Mouse (Mus musculus): ENCODE results near the gene Rapgef2. TPM values are rescaled to one million over a fixed set of nuclear protein-coding genes. Genes with fewer than 3 reads are reported as not detected.

Gene Rapgef2
- polyA plus RNA-seq, 1 experiment from 2014 or later: 9.2 TPM

- H3K9ac ChIP-seq: no peak overlapping the region
- H3K4me3 ChIP-seq: no peak overlapping the region
- H3K27ac ChIP-seq (ENCODE audit: poor library complexity, severe bottlenecking): no peak overlapping the region
- WGBS: 78% methylated on average over 3 of the region's 3 CpGs
- H3K4me1 ChIP-seq (replicated peaks): peaks cover 14% of the 10 kb centered on the region
- no peak overlapping the region for H3K4me2 ChIP-seq
- H3K27me3 ChIP-seq (replicated peaks): no peaks in the 10 kb centered on the region
- no peaks in the 10 kb centered on the region for H3K9me3 ChIP-seq (replicated peaks)
- H3K36me3 ChIP-seq: 0 out of 2 replicates have a peak, but pooled peaks cover 6% of the 10 kb centered on the region
- ATAC-seq (ENCODE audit: insufficient number of reproducible peaks, low FRiP score): no peak
Observed at GRCm38 (mm10) chr3:79130991-79131390, 155.3 kb downstream of the Rapgef2 start.

DNA sequence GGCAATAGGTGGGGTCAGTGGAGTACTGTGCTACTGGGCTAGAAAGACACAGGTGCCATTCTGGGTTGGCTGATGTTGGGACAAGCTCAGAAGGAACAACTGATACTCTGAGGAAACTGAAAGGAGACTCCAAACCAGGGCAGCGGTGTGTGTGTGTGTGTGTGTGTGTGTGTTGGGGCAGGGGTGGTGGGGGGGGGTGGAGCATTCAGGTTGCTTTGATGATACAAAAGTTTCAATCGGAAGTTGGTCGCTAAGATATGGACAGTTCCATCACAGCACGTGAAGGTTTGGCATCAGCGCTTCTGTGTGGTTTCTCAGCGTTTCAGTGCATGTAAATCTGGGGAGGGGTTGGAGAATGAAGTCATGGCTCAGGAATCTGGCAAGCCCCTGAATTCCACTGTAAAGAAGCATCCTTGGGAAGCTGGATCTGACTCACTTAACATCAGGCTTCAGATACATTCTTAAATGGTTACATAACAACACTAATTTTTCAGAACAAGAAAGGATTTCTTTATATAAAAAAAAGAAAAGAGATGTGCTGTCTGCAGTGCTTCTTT, 157.2 kb downstream of the Rapgef2 start:
- H3K36me3 ChIP-seq: 0 out of 2 replicates have a peak, but pooled peaks cover 6% of the 10 kb centered on the region
- no peak overlapping the region; the same call in 1 of the 2 replicates for H3K9ac ChIP-seq
- H3K4me2 ChIP-seq: no peak overlapping the region
- peaks cover 14% of the 10 kb centered on the region for H3K4me1 ChIP-seq (replicated peaks)
- H3K27me3 ChIP-seq (replicated peaks): no peaks in the 10 kb centered on the region
- H3K9me3 ChIP-seq (replicated peaks): no peaks in the 10 kb centered on the region
- 0 out of 2 replicates have a peak overlapping the region, but pooled peaks have one; percentile 8 for H3K27ac ChIP-seq (ENCODE audit: poor library complexity, severe bottlenecking)
- WGBS: 46% methylated on average over 6 of the region's 6 CpGs
- H3K4me3 ChIP-seq: no peak overlapping the region
- ATAC-seq (ENCODE audit: insufficient number of reproducible peaks, low FRiP score): peak; percentile 39; the same call in 1 of the 2 replicates

GRCm38 (mm10) chr3:79127797-79128196, 158.5 kb downstream of the Rapgef2 start:
- no peaks in the 10 kb centered on the region for H3K9me3 ChIP-seq (replicated peaks)
- H3K4me2 ChIP-seq: no peak overlapping the region
- no peak overlapping the region for H3K27ac ChIP-seq (ENCODE audit: poor library complexity, severe bottlenecking)
- H3K4me1 ChIP-seq (replicated peaks): peaks cover 14% of the 10 kb centered on the region
- no peak overlapping the region for H3K4me3 ChIP-seq
- H3K27me3 ChIP-seq (replicated peaks): no peaks in the 10 kb centered on the region
- ATAC-seq (ENCODE audit: insufficient number of reproducible peaks, low FRiP score): no peak
- WGBS: 78% methylated on average over 2 of the region's 2 CpGs
- no peak overlapping the region for H3K9ac ChIP-seq
- 0 out of 2 replicates have a peak, but pooled peaks cover 6% of the 10 kb centered on the region for H3K36me3 ChIP-seq

GRCm38 (mm10) chr3:79126857-79127256, 159.5 kb downstream of the Rapgef2 start:
- Histone ChIP-seq H3K4me1 (replicated peaks) (peaks cover 16% of the 10 kb centered on the region), H3K9me3 (replicated peaks) (no peaks in the 10 kb centered on the region), H3K27ac (ENCODE audit: poor library complexity, severe bottlenecking) (no peak overlapping the region), H3K27me3 (replicated peaks) (no peaks in the 10 kb centered on the region), H3K4me2 (no peak overlapping the region), H3K36me3 (0 out of 2 replicates have a peak, but pooled peaks cover 3% of the 10 kb centered on the region), H3K4me3 (no peak overlapping the region), H3K9ac (no peak overlapping the region)
- no peak for ATAC-seq (ENCODE audit: insufficient number of reproducible peaks, low FRiP score)
- WGBS: 74% methylated on average over 6 of the region's 6 CpGs

DNA sequence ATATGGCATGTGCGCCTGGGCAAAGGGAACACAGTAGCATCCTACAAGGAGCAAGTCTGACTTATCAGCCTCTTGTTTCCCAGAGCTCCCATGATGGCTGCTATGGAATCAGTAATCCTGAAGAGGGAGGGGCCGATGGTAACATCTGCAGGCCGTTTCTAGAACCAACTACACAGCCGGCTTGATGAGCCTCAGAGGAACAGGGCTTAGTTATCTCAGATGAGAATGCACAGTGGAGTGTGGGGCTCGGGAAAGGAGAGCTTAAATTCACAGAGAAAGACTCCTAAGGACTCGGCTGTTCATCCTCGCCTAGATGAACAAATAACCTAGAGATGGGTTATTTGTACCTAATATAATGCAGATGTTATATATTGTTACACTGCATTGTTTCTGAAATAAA, 164.9 kb downstream of the Rapgef2 start:
- no peak overlapping the region for H3K4me2 ChIP-seq
- ATAC-seq (ENCODE audit: insufficient number of reproducible peaks, low FRiP score): no peak
- no peak overlapping the region for H3K4me3 ChIP-seq
- H3K27me3 ChIP-seq (replicated peaks): no peaks in the 10 kb centered on the region
- WGBS: 62% methylated on average over 7 of the region's 7 CpGs
- no peaks in the 10 kb centered on the region for H3K9me3 ChIP-seq (replicated peaks)
- H3K4me1 ChIP-seq (replicated peaks): peaks cover 12% of the 10 kb centered on the region; the same call in 1 of the 2 replicates
- H3K9ac ChIP-seq: no peak overlapping the region
- 0 out of 2 replicates have a peak, but pooled peaks cover 2% of the 10 kb centered on the region for H3K36me3 ChIP-seq
- no peak overlapping the region for H3K27ac ChIP-seq (ENCODE audit: poor library complexity, severe bottlenecking)

- Histone ChIP-seq H3K4me3 (no peak overlapping the region), H3K27me3 (replicated peaks) (no peaks in the 10 kb centered on the region), H3K27ac (ENCODE audit: poor library complexity, severe bottlenecking) (no peak overlapping the region), H3K4me2 (no peak overlapping the region), H3K4me1 (replicated peaks) (peaks cover 12% of the 10 kb centered on the region; the same call in 1 of the 2 replicates), H3K9me3 (replicated peaks) (no peaks in the 10 kb centered on the region), H3K9ac (no peak overlapping the region), H3K36me3 (0 out of 2 replicates have a peak, but pooled peaks cover 2% of the 10 kb centered on the region)
- WGBS: 91% methylated on average over 12 of the region's 12 CpGs
- no peak for ATAC-seq (ENCODE audit: insufficient number of reproducible peaks, low FRiP score)
Observed at GRCm38 (mm10) chr3:79119983-79120382, 166.3 kb downstream of the Rapgef2 start.

- WGBS: 89% methylated on average over 6 of the region's 6 CpGs
- Histone ChIP-seq H3K36me3 (peaks cover 15% of the 10 kb centered on the region), H3K27me3 (replicated peaks) (no peaks in the 10 kb centered on the region), H3K9ac (no peak overlapping the region), H3K9me3 (replicated peaks) (peaks cover 8% of the 10 kb centered on the region), H3K4me1 (replicated peaks) (0 out of 2 replicates have a peak, but pooled peaks cover 3% of the 10 kb centered on the region), H3K27ac (ENCODE audit: poor library complexity, severe bottlenecking) (no peak overlapping the region), H3K4me3 (no peak overlapping the region), H3K4me2 (no peak overlapping the region)
- no peak for ATAC-seq (ENCODE audit: insufficient number of reproducible peaks, low FRiP score)
Observed at GRCm38 (mm10) chr3:79110153-79110552, 176.2 kb downstream of the Rapgef2 start.

DNA sequence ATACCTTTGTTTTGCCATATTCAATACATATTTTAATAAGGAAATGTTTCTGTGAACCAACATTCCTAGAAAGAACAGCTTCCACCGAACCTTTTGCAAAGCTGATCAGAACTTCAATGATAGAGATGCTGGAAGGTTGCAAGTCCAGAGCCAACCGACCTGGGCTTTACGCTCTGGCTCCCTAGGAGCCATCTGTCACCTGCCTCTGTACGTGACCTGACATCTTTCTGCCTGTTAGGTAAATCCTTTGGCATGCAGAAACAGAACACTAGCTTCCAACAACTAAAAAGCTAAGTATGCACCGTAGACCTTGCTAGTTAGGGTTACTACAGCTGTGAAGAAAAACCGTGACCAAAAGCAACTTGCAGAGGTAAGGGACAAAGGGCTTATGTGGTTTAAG, 178.1 kb downstream of the Rapgef2 start:
- WGBS: 85% methylated on average over 6 of the region's 6 CpGs
- H3K4me2 ChIP-seq: no peak overlapping the region
- peaks cover 8% of the 10 kb centered on the region for H3K9me3 ChIP-seq (replicated peaks)
- ATAC-seq (ENCODE audit: insufficient number of reproducible peaks, low FRiP score): no peak
- H3K9ac ChIP-seq: no peak overlapping the region
- no peak overlapping the region for H3K27ac ChIP-seq (ENCODE audit: poor library complexity, severe bottlenecking)
- no peaks in the 10 kb centered on the region for H3K4me1 ChIP-seq (replicated peaks)
- no peak overlapping the region for H3K4me3 ChIP-seq
- peaks cover 20% of the 10 kb centered on the region for H3K36me3 ChIP-seq
- H3K27me3 ChIP-seq (replicated peaks): no peaks in the 10 kb centered on the region

GRCm38 (mm10) chr3:79106360-79106759, 180.0 kb downstream of the Rapgef2 start:
- no peak for ATAC-seq (ENCODE audit: insufficient number of reproducible peaks, low FRiP score)
- 86% methylated on average over 2 of the region's 2 CpGs for WGBS

DNA sequence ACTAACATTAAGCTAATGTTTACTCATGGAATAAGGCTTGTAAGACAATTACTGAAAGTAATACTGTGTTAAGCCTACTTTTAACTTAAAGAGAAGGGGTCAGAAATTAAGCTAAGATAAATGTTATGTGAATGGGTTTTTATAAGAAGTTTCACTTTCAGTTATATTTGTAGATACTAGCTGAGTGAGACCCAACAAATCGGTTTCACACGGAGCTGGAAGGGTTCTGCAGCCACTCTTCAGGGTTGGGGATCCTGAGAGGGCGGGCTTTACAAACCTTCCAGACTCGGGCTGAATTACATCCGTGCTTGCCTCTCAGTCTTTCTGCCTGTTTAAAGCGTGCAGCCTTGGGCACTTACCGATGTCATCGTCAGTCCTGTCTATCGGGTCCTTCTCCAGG, 182.7 kb downstream of the Rapgef2 start:
- Histone ChIP-seq H3K9me3 (replicated peaks) (peaks cover 5% of the 10 kb centered on the region), H3K27me3 (replicated peaks) (no peaks in the 10 kb centered on the region), H3K4me3 (no peak overlapping the region), H3K27ac (ENCODE audit: poor library complexity, severe bottlenecking) (no peak overlapping the region), H3K9ac (no peak overlapping the region), H3K4me1 (replicated peaks) (peaks cover 22% of the 10 kb centered on the region), H3K4me2 (no peak overlapping the region), H3K36me3 (peaks cover 12% of the 10 kb centered on the region)
- 90% methylated on average over 9 of the region's 9 CpGs for WGBS
- no peak for ATAC-seq (ENCODE audit: insufficient number of reproducible peaks, low FRiP score)

More at GRCm38 (mm10) chr3:79106360-79106759, 180.0 kb downstream of the Rapgef2 start:
- H3K9ac ChIP-seq: no peak overlapping the region
- peaks cover 18% of the 10 kb centered on the region for H3K4me1 ChIP-seq (replicated peaks)
- H3K27me3 ChIP-seq (replicated peaks): no peaks in the 10 kb centered on the region
- H3K9me3 ChIP-seq (replicated peaks): peaks cover 8% of the 10 kb centered on the region
- H3K4me3 ChIP-seq: no peak overlapping the region
- no peak overlapping the region for H3K27ac ChIP-seq (ENCODE audit: poor library complexity, severe bottlenecking)
- H3K4me2 ChIP-seq: no peak overlapping the region
- peaks cover 12% of the 10 kb centered on the region for H3K36me3 ChIP-seq

GRCm38 (mm10) chr3:79101737-79102136, 184.6 kb downstream of the Rapgef2 start:
- Histone ChIP-seq H3K4me1 (replicated peaks) (peaks cover 22% of the 10 kb centered on the region), H3K9me3 (replicated peaks) (peaks cover 2% of the 10 kb centered on the region; the same call in 1 of the 2 replicates), H3K36me3 (peaks cover 16% of the 10 kb centered on the region), H3K9ac (no peak overlapping the region; the same call in 1 of the 2 replicates), H3K4me2 (peak overlapping the region; percentile 43), H3K27ac (ENCODE audit: poor library complexity, severe bottlenecking) (peak overlapping the region; percentile 75), H3K27me3 (replicated peaks) (no peaks in the 10 kb centered on the region), H3K4me3 (no peak overlapping the region)
- 27% methylated on average over 6 of the region's 6 CpGs for WGBS
- ATAC-seq (ENCODE audit: insufficient number of reproducible peaks, low FRiP score): no peak

All from heart, embryonic 12.5 days (tissue).